Mouse (Mus musculus) bone marrow, adult 2 months (tissue): Measurements from ENCODE around the gene Kansl2.

ENCODE experiments used
- CTCF ChIP-seq: fragments of 200-500 bp; IDR thresholded peaks from 2 replicates; pipeline ENCODE4 v1.5.1; 2011; ENCODE audit warnings: low read length, control low read depth; ENCODE audit not compliant: control insufficient read depth, insufficient read depth
- POLR2A ChIP-seq: fragments of 200-500 bp; IDR thresholded peaks from 2 replicates; pipeline ENCODE4 v1.6.1; 2011; ENCODE audit warnings: low read depth, mild to moderate bottlenecking, control low read depth, low read length, borderline replicate concordance; ENCODE audit not compliant: control insufficient read depth

- TF ChIP-seq POLR2A (no peak), CTCF (no peak)
These were observed 34.4 kb upstream of the Kansl2 start for GRCm38 (mm10) chr15:98568256-98569033.
